8 mouse cellular contexts compared by ENCODE assay signal in genomic region chr3:146520798-146521651, GRCm38 (mm10). TPM values are rescaled to one million over a fixed set of nuclear protein-coding genes. Genes with fewer than 3 reads are reported as not detected.
DNase-seq lines count a peak whose midpoint lies in the region; ATAC-seq and TF ChIP-seq lines count a peak whose summit lies in the region.

TSS of gene Rpf1 (minus strand) at chr3:146521429.

- peak; percentile 74 for TF ChIP-seq POLR2A in olfactory bulb, adult 2 months (IDR thresholded peaks at IDR 0.05; ENCODE audit: insufficient read depth, low read depth, low read length)
- TF ChIP-seq POLR2A in thymus, adult 2 months (IDR thresholded peaks at IDR 0.05; ENCODE audit: control insufficient read depth, extremely low read depth, insufficient read depth, low read length, poor library complexity), result peak; percentile 77

- ATAC-seq in G1E (ENCODE audit: extremely low read depth, insufficient number of reproducible peaks, low FRiP score, poor library complexity, severe bottlenecking), result peak; percentile 97
- peak; percentile 96 for ATAC-seq in forebrain, embryonic 16.5 days
- peak; percentile 96 for ATAC-seq in lung, embryonic 14.5 days (ENCODE audit: insufficient read depth)

- under 1% methylated on average over 59 of the region's 82 CpGs for whole genome bisulfite sequencing in forebrain, embryonic 16.5 days
- WGBS in lung, embryonic 14.5 days, result under 1% methylated on average over 63 of the region's 82 CpGs
- WGBS in olfactory bulb, adult 2 months, result 1% methylated on average over 64 of the region's 82 CpGs
- WGBS in thymus, adult 2 months, result under 1% methylated on average over 76 of the region's 82 CpGs

- peaks cover 31% of the 10 kb centered on the region for H3K36me3 ChIP-seq in G1E (replicated peaks)
- H3K36me3 ChIP-seq in forebrain, embryonic 16.5 days (ENCODE audit: control insufficient read depth, insufficient read depth), result peaks cover 13% of the 10 kb centered on the region
- H3K36me3 ChIP-seq in lung, embryonic 14.5 days (ENCODE audit: insufficient read depth), result peaks cover 25% of the 10 kb centered on the region
- H3K36me3 ChIP-seq in thymus, adult 2 months (ENCODE audit: control insufficient read depth, insufficient read depth, low read length), result peaks cover 17% of the 10 kb centered on the region

- peak within 1 kb of the TSS; percentile 99 for H3K27ac ChIP-seq in forebrain, embryonic 16.5 days (ENCODE audit: low read length)
- peak within 1 kb of the TSS; percentile 99 for H3K27ac ChIP-seq in layer of hippocampus, adult 2 months
- peak within 1 kb of the TSS; percentile 98 for H3K27ac ChIP-seq in lung, embryonic 14.5 days (ENCODE audit: low read depth)
- peak within 1 kb of the TSS; percentile 83 for H3K27ac ChIP-seq in olfactory bulb, adult 2 months (ENCODE audit: insufficient read depth, low read depth, low read length)
- peak within 1 kb of the TSS; percentile 95 for H3K27ac ChIP-seq in thymus, adult 2 months (ENCODE audit: control insufficient read depth, insufficient read depth, low read length)

- H3K27me3 ChIP-seq in G1E (ENCODE audit: insufficient read depth, low read length), result no peaks in the 10 kb centered on the region
- no peaks in the 10 kb centered on the region for H3K27me3 ChIP-seq in forebrain, embryonic 16.5 days (replicated peaks; ENCODE audit: control insufficient read depth, insufficient read depth, low read length)
- H3K27me3 ChIP-seq in lung, embryonic 14.5 days (ENCODE audit: insufficient read depth, low read length), result no peaks in the 10 kb centered on the region
- H3K27me3 ChIP-seq in thymus, adult 2 months (ENCODE audit: control insufficient read depth, insufficient read depth, low read length), result no peaks in the 10 kb centered on the region

- peak within 1 kb of the TSS; percentile 80 for H3K9ac ChIP-seq in forebrain, embryonic 16.5 days (replicated peaks; ENCODE audit: low read depth, low read length)
- H3K9ac ChIP-seq in lung, embryonic 14.5 days, result peak within 1 kb of the TSS; percentile 83

- DNase-seq in G1E (ENCODE audit: low spot score), result peak; percentile 80
- DNase-seq in cerebellum, adult 18-20 months, result peak; percentile 89 to 93
- peak; percentile 88 to 89 for DNase-seq in heart, postnatal 36 days
- peak; percentile 87 to 92 for DNase-seq in layer of hippocampus, adult 2 months (ENCODE audit: low spot score in 2 of 2)
- peak; percentile 97 for DNase-seq in lung, embryonic 14.5 days
- peak; percentile 90 for DNase-seq in thymus, adult 2 months

- peaks cover 21% of the 10 kb centered on the region for H3K4me1 ChIP-seq in G1E (ENCODE audit: insufficient read depth, low read depth, low read length)
- peaks cover 3% of the 10 kb centered on the region for H3K4me1 ChIP-seq in forebrain, embryonic 16.5 days (replicated peaks; ENCODE audit: control insufficient read depth, insufficient read depth, low read length)
- no peaks in the 10 kb centered on the region for H3K4me1 ChIP-seq in lung, embryonic 14.5 days (ENCODE audit: insufficient read depth)
- H3K4me1 ChIP-seq in olfactory bulb, adult 2 months (ENCODE audit: control insufficient read depth, insufficient read depth, low read length), result 0 out of 2 replicates have a peak, but pooled peaks cover 2% of the 10 kb centered on the region
- 0 out of 2 replicates have a peak, but pooled peaks cover 4% of the 10 kb centered on the region for H3K4me1 ChIP-seq in thymus, adult 2 months (replicated peaks; ENCODE audit: control insufficient read depth, insufficient read depth, low read length)

- intact Hi-C loops in heart, postnatal 36 days (cut with DNase I), result loop anchor here (2.0 to 5.0 kb wide), 4 partner anchors 20 to 291 kb away; partner anchors contain the start of genes Prkacb and Ssx2ip

- TF ChIP-seq CTCF in G1E (IDR thresholded peaks at IDR 0.05; ENCODE audit: low read depth, low read length), result no peak
- no peak for TF ChIP-seq CTCF in layer of hippocampus, adult 2 months (conservative IDR thresholded peaks at IDR 0.05)
- TF ChIP-seq CTCF in lung, embryonic 14.5 days (IDR thresholded peaks at IDR 0.05; ENCODE audit: low read depth), result no peak
- TF ChIP-seq CTCF in olfactory bulb, adult 2 months (IDR thresholded peaks at IDR 0.05; ENCODE audit: insufficient read depth, low read depth, low read length), result no peak
- no peak for TF ChIP-seq CTCF in thymus, adult 2 months (IDR thresholded peaks at IDR 0.05; ENCODE audit: borderline replicate concordance, control insufficient read depth, extremely low read depth, insufficient read depth, low read length, poor library complexity)

- peak within 1 kb of the TSS; percentile 77 for H3K4me2 ChIP-seq in forebrain, embryonic 16.5 days (ENCODE audit: low read length)
- peak within 1 kb of the TSS; percentile 76 for H3K4me2 ChIP-seq in lung, embryonic 14.5 days

- H3K9me3 ChIP-seq in G1E (replicated peaks), result no peaks in the 10 kb centered on the region
- no peaks in the 10 kb centered on the region for H3K9me3 ChIP-seq in forebrain, embryonic 16.5 days (ENCODE audit: control insufficient read depth, low read length)
- no peaks in the 10 kb centered on the region for H3K9me3 ChIP-seq in lung, embryonic 14.5 days (ENCODE audit: low read depth, low read length)

- peak within 1 kb of the TSS; percentile 88 for H3K4me3 ChIP-seq in G1E (ENCODE audit: low read depth, low read length)
- peak within 1 kb of the TSS; percentile 94 for H3K4me3 ChIP-seq in forebrain, embryonic 16.5 days (replicated peaks; ENCODE audit: low read length)
- H3K4me3 ChIP-seq in layer of hippocampus, adult 2 months, result peak within 1 kb of the TSS; percentile 86
- peak within 1 kb of the TSS; percentile 74 for H3K4me3 ChIP-seq in lung, embryonic 14.5 days (ENCODE audit: low read depth, low read length)
- peak within 1 kb of the TSS; percentile 86 for H3K4me3 ChIP-seq in olfactory bulb, adult 2 months (ENCODE audit: insufficient read depth, low read depth, low read length)
- H3K4me3 ChIP-seq in thymus, adult 2 months (ENCODE audit: control insufficient read depth, insufficient read depth, low read length), result peak within 1 kb of the TSS; percentile 93

RNA-seq across cellular contexts. Expression of gene Rpf1, which starts in this region (rescaled TPM):
- total RNA-seq in G1E (2014; fragmentation: Nextera tagmentation) (95.6 and 103 TPM in 2 replicates), G1E (2017) (99.9 and 111 TPM in 2 replicates)
- polyA plus RNA-seq in G1E (2012), result 26.9 and 27.2 TPM in 2 replicates
- polyA plus RNA-seq in forebrain, embryonic 16.5 days (2015; fragmentation: Nextera tagmentation; extraction: Ambion mirVana), result 47.0 and 58.0 TPM in 2 replicates
- total RNA-seq in heart, postnatal 36 days (2021), result 10 to 100 TPM; 15.7 to 16.0 TPM
- total RNA-seq in layer of hippocampus, adult 2 months (2021), result 10 to 100 TPM; 16.3 to 17.1 TPM
- polyA plus RNA-seq in lung, embryonic 14.5 days (2014; fragmentation: Nextera tagmentation; extraction: Ambion mirVana), result 55.7 and 56.1 TPM in 2 replicates
- polyA plus RNA-seq in olfactory bulb, adult 2 months (2012; ENCODE audit: insufficient read depth, insufficient read length, low replicate concordance, missing spikeins), result not detected in 2 replicates
- 18.6 and 19.0 TPM in 2 replicates for polyA plus RNA-seq in thymus, adult 2 months (2012; rRNA removed)

Comparison
In these comparisons a context has a peak if more than half of its experiments do, and no peak if none do; other contexts are left out.
1. Peak in every context shown above with its lines: DNase-seq, ATAC-seq, H3K4me3 ChIP-seq and H3K27ac ChIP-seq.
2. RNA of gene Rpf1 (total RNA-seq): 95.6 to 111 TPM in G1E; 16.3 to 17.1 TPM in layer of hippocampus, adult 2 months and 15.7 to 16.0 TPM in heart, postnatal 36 days; every median in the first group is over 4 times any median in the second.